Mouse (Mus musculus) retina, postnatal 1 day (tissue): Measurements from ENCODE around the gene Lrch4.
A peak's percentile ranks its signal among the peaks of the same experiment; 100 is the strongest.
"Not testable (repeated sequence)": the region's sequence is repeated elsewhere in the genome, so short reads cannot be mapped to it uniquely, and the experiment has no call there.

Source experiments
- DNase-seq: peaks from one replicate; pipeline ENCODE4 v3.0.0-alpha.2; 2012

Gene Lrch4

GRCm38 (mm10) chr5:137613550-137613949 lies 15.4 kb upstream of the Lrch4 start, which contains the start of gene Pcolce:
Gene Pcolce (minus strand): TSS chr5:137613784.
- no peak for DNase-seq

GRCm38 (mm10) chr5:137614921-137615320 lies 14.0 kb upstream of the Lrch4 start:
- not testable (repeated sequence) for DNase-seq

GRCm38 (mm10) chr5:137615347-137615746 lies 13.6 kb upstream of the Lrch4 start:
- DNase-seq, result no peak

- no peak for DNase-seq
Observed at GRCm38 (mm10) chr5:137623937-137624530, 4.9 kb upstream of the Lrch4 start.

- no peak for DNase-seq
Observed at GRCm38 (mm10) chr5:137627991-137628390, 930 bp upstream of the Lrch4 start.

GRCm38 (mm10) chr5:137629306-137629721 lies 393 bp downstream of the Lrch4 start:
- no peak for DNase-seq

- DNase-seq, result no peak
Observed at GRCm38 (mm10) chr5:137629906-137630545, 1.1 kb downstream of the Lrch4 start.

GRCm38 (mm10) chr5:137630602-137631001 lies 1.7 kb downstream of the Lrch4 start:
- DNase-seq, result no peak

GRCm38 (mm10) chr5:137631171-137631570 lies 2.2 kb downstream of the Lrch4 start:
- DNase-seq, result no peak

- no peak for DNase-seq
Observed at GRCm38 (mm10) chr5:137631591-137631990, 2.7 kb downstream of the Lrch4 start.

GRCm38 (mm10) chr5:137633397-137634084 lies 4.6 kb downstream of the Lrch4 start:
- DNase-seq, result no peak

- DNase-seq, result no peak
Observed at GRCm38 (mm10) chr5:137639472-137639871, 10.6 kb downstream of the Lrch4 start.

- no peak for DNase-seq
Observed at GRCm38 (mm10) chr5:137641054-137641453, 12.1 kb downstream of the Lrch4 start, which contains the start of gene Sap25. Gene Sap25 (plus strand): TSS chr5:137641334.

- DNase-seq, result no peak
Observed at GRCm38 (mm10) chr5:137642886-137643285, 14.0 kb downstream of the Lrch4 start.

- no peak for DNase-seq
Observed at GRCm38 (mm10) chr5:137644484-137644883, 15.6 kb downstream of the Lrch4 start.

- DNase-seq, result peak; percentile 41
Observed at GRCm38 (mm10) chr5:137645091-137645651, 16.2 kb downstream of the Lrch4 start.

GRCm38 (mm10) chr5:137645652-137646091 lies 16.8 kb downstream of the Lrch4 start, which contains the start of gene Irs3:
Gene Irs3 (minus strand): TSS chr5:137645714.
- DNase-seq, result no peak

GRCm38 (mm10) chr5:137647827-137648601 lies 19.1 kb downstream of the Lrch4 start:
- no peak for DNase-seq

- DNase-seq, result no peak
Observed at GRCm38 (mm10) chr5:137649251-137649650, 20.3 kb downstream of the Lrch4 start.

GRCm38 (mm10) chr5:137649669-137650571 lies 21.0 kb downstream of the Lrch4 start:
- no peak for DNase-seq

GRCm38 (mm10) chr5:137652474-137652873 lies 23.6 kb downstream of the Lrch4 start:
- peak; percentile 92 for DNase-seq

GRCm38 (mm10) chr5:137653366-137653765 lies 24.4 kb downstream of the Lrch4 start:
- no peak for DNase-seq
